Mouse (Mus musculus) hindlimb bud, embryonic 11.5 days (tissue): ENCODE results near the gene Fbxw7.

ENCODE experiments used
- DNase-seq: peaks from one replicate; pipeline ENCODE4 v3.0.0-alpha.2; 2012; ENCODE audit warnings: low read depth, low spot score; ENCODE audit errors: extremely low spot score

Gene Fbxw7

GRCm38 (mm10) chr3:84814762-84815381, at the start of gene Fbxw7:
Fbxw7 (plus strand) TSS chr3:84815268.
- DNase-seq, result no peak

- no peak for DNase-seq
Observed at GRCm38 (mm10) chr3:84768940-84769339, 46.1 kb upstream of the Fbxw7 start.

GRCm38 (mm10) chr3:84769411-84769810, 45.7 kb upstream of the Fbxw7 start:
- no peak for DNase-seq

- no peak for DNase-seq
Observed at GRCm38 (mm10) chr3:84770518-84770917, 44.5 kb upstream of the Fbxw7 start.

GRCm38 (mm10) chr3:84771980-84772379, 43.1 kb upstream of the Fbxw7 start:
- no peak for DNase-seq

- DNase-seq, result peak; percentile 57
Observed at GRCm38 (mm10) chr3:84774246-84775066, 40.6 kb upstream of the Fbxw7 start.

GRCm38 (mm10) chr3:84775067-84775423, 40.0 kb upstream of the Fbxw7 start:
- no peak for DNase-seq

- DNase-seq, result no peak
Observed at GRCm38 (mm10) chr3:84775577-84775976, 39.5 kb upstream of the Fbxw7 start.

- no peak for DNase-seq
Observed at GRCm38 (mm10) chr3:84776084-84776483, 39.0 kb upstream of the Fbxw7 start.

- no peak for DNase-seq
Observed at GRCm38 (mm10) chr3:84787914-84788313, 27.2 kb upstream of the Fbxw7 start.

GRCm38 (mm10) chr3:84804036-84804435, 11.0 kb upstream of the Fbxw7 start:
- DNase-seq, result no peak

- DNase-seq, result no peak
Observed at GRCm38 (mm10) chr3:84806206-84806605, 8.9 kb upstream of the Fbxw7 start.

GRCm38 (mm10) chr3:84807826-84808225, 7.2 kb upstream of the Fbxw7 start:
- DNase-seq, result no peak

GRCm38 (mm10) chr3:84808906-84809305, 6.2 kb upstream of the Fbxw7 start:
- no peak for DNase-seq

- DNase-seq, result no peak
Observed at GRCm38 (mm10) chr3:84810803-84811202, 4.3 kb upstream of the Fbxw7 start.

- no peak for DNase-seq
Observed at GRCm38 (mm10) chr3:84813436-84814156, 1.5 kb upstream of the Fbxw7 start.

GRCm38 (mm10) chr3:84814157-84814761, 809 bp upstream of the Fbxw7 start:
- DNase-seq, result peak; percentile 96

- no peak for DNase-seq
Observed at GRCm38 (mm10) chr3:84815461-84815860, 393 bp downstream of the Fbxw7 start.

- DNase-seq, result no peak
Observed at GRCm38 (mm10) chr3:84816951-84817350, 1.9 kb downstream of the Fbxw7 start.

GRCm38 (mm10) chr3:84820654-84821201, 5.7 kb downstream of the Fbxw7 start:
- no peak for DNase-seq

GRCm38 (mm10) chr3:84825990-84826389, 10.9 kb downstream of the Fbxw7 start:
- no peak for DNase-seq
